Mouse (Mus musculus): ENCODE results near the gene Tnnc2.

DNA sequence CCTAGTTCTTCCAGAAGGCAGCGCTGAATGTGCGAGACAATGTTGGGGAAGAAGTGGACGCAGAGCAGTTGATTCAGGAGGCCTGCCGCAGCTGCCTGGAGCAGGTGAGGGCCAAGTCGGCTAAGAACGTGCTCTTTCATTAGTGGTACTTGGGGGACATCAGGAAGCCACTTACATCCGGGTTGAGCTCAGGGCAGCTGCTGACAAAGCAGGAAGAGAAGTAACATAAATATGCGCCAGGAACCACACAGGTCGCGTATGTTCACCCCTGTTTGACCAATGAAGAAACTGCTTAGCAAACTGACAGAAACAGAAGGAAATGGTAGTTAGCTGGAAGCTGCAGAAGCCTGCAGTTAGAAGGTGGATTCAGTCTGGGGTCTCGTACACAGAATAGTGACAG, 25.7 kb downstream of the Tnnc2 start:
- TF ChIP-seq CTCF (IDR thresholded peaks at IDR 0.05; ENCODE audit: extremely low read depth, insufficient read length, insufficient replicate concordance, low read depth, low read length), result no peak
- TF ChIP-seq POLR2A (IDR thresholded peaks at IDR 0.05; ENCODE audit: low read depth, low read length), result no peak

Data from small intestine, adult 2 months (tissue).